Mouse (Mus musculus) small intestine, adult 2 months (tissue): ENCODE measurements around the gene Prpf19.

ENCODE experiments used
- CTCF ChIP-seq: fragments of 200-500 bp; IDR thresholded peaks from 2 replicates; pipeline ENCODE4 v1.5.1; 2012; ENCODE audit warnings: low read depth, mild to moderate bottlenecking, control low read depth, inconsistent platforms, low read length, moderate library complexity, mixed read lengths; ENCODE audit not compliant: insufficient replicate concordance, insufficient read length; ENCODE audit errors: extremely low read depth
- POLR2A ChIP-seq: fragments of 200-500 bp; IDR thresholded peaks from 2 replicates; pipeline ENCODE4 v1.6.1; 2012; ENCODE audit warnings: low read depth, mild to moderate bottlenecking, control low read depth, inconsistent platforms, low read length, moderate library complexity

- no peak for TF ChIP-seq CTCF
- no peak for TF ChIP-seq POLR2A
Observed at GRCm38 (mm10) chr19:10926666-10927065, 31.6 kb downstream of the Prpf19 start.
